Mouse (Mus musculus) heart, embryonic 14.5 days (tissue): ENCODE results near the gene Fzr1. TPM values are rescaled to one million over a fixed set of nuclear protein-coding genes. Genes with fewer than 3 reads are reported as not detected.

Experiments
- ATAC-seq: fragments of 200-750 bp; cut with Nextera tagmentation; 2 replicates; pipeline ENCODE4 v1.8.0; 2017; ENCODE audit warnings: low read depth, moderate TSS enrichment; ENCODE audit not compliant: insufficient number of reproducible peaks, insufficient read depth, low FRiP score
- H3K27ac ChIP-seq, 2 experiments: fragments of 200-500 bp in 1 of 2; fragments of 300-500 bp in 1 of 2; sonication (generic) in 1 of 2; replicated peaks in 1 of 2; 2 replicates each; pipeline ENCODE4 v1.5.1; 2012 to 2014; ENCODE audit warnings: low read depth in 2 of 2, low read length in 2 of 2, control low read depth in 1 of 2, mild to moderate bottlenecking in 1 of 2, mixed read lengths in 1 of 2; ENCODE audit not compliant: control insufficient read depth in 1 of 2, insufficient read depth in 1 of 2
- H3K27me3 ChIP-seq: fragments of 300-500 bp; sonication (generic); 2 replicates; pipeline ENCODE4 v1.6.1; 2014; ENCODE audit warnings: mild to moderate bottlenecking, low read length, control low read depth; ENCODE audit not compliant: control insufficient read depth, insufficient read depth
- H3K36me3 ChIP-seq: fragments of 300-500 bp; sonication (generic); 2 replicates; pipeline ENCODE4 v1.6.1; 2014; ENCODE audit warnings: mild to moderate bottlenecking, control low read depth, low read length, mixed read lengths; ENCODE audit not compliant: control insufficient read depth, insufficient read depth
- H3K4me1 ChIP-seq, 2 experiments: fragments of 200-500 bp in 1 of 2; fragments of 300-500 bp in 1 of 2; sonication (generic) in 1 of 2; 2 replicates each; pipeline ENCODE4 v1.6.1; 2012 to 2014; ENCODE audit warnings: low read length in 2 of 2, control low read depth in 1 of 2, mixed read lengths in 1 of 2; ENCODE audit not compliant: control insufficient read depth in 2 of 2, insufficient read depth in 2 of 2
- H3K4me2 ChIP-seq: fragments of 300-500 bp; sonication (generic); 2 replicates; pipeline ENCODE4 v1.6.1; 2014; ENCODE audit warnings: mild to moderate bottlenecking, low read length
- H3K4me3 ChIP-seq, 2 experiments: fragments of 200-500 bp in 1 of 2; fragments of 300-500 bp in 1 of 2; sonication (generic) in 1 of 2; 2 replicates each; pipeline ENCODE4 v1.5.1; 2012 to 2014; ENCODE audit warnings: low read length in 2 of 2, mild to moderate bottlenecking in 2 of 2, control low read depth in 1 of 2, low read depth in 1 of 2, moderate library complexity in 1 of 2; ENCODE audit not compliant: control insufficient read depth in 1 of 2, insufficient read depth in 1 of 2
- H3K9ac ChIP-seq: fragments of 300-500 bp; sonication (generic); 2 replicates; pipeline ENCODE4 v1.6.1; 2014; ENCODE audit warnings: mild to moderate bottlenecking, low read length
- H3K9me3 ChIP-seq: fragments of 300-500 bp; sonication (generic); 2 replicates; pipeline ENCODE4 v1.6.1; 2016; ENCODE audit warnings: low read length, control low read depth; ENCODE audit not compliant: control insufficient read depth
- WGBS: fragments of 180-500 bp; shearing (Covaris S2); extraction: QIAGEN DNeasy Blood & Tissue Kit; methylation state at CpG from one replicate; pipeline ENCODE4 v1.1.7; 2014; 5-methylcytosine and 5-hydroxymethylcytosine counted together
- polyA plus RNA-seq: library from polyadenylated mRNA; unstranded; fragments of >200 nt; fragmentation: Nextera tagmentation; extraction: Ambion mirVana; gene quantifications from 2 replicates; pipeline ENCODE4 v1.2.1, GENCODE M21; 2014

Fzr1 gene
- polyA plus RNA-seq, 1 experiment from 2014 or later = 64.6 TPM

- H3K9me3 ChIP-seq = no peaks in the 10 kb centered on the region
- no peak overlapping the region for H3K27ac ChIP-seq
- H3K27me3 ChIP-seq = no peaks in the 10 kb centered on the region
- no peak overlapping the region for H3K4me2 ChIP-seq
- H3K4me1 ChIP-seq = peaks cover 44 to 65% of the 10 kb centered on the region in 2 experiments
- H3K36me3 ChIP-seq = peaks cover 78% of the 10 kb centered on the region
- WGBS = 36% methylated on average over 9 of the region's 9 CpGs
- no peak overlapping the region for H3K4me3 ChIP-seq
- no peak overlapping the region for H3K9ac ChIP-seq
- no peak for ATAC-seq
Measured at GRCm38 (mm10) chr10:81404082-81404481, 25.8 kb upstream of the Fzr1 start.

DNA sequence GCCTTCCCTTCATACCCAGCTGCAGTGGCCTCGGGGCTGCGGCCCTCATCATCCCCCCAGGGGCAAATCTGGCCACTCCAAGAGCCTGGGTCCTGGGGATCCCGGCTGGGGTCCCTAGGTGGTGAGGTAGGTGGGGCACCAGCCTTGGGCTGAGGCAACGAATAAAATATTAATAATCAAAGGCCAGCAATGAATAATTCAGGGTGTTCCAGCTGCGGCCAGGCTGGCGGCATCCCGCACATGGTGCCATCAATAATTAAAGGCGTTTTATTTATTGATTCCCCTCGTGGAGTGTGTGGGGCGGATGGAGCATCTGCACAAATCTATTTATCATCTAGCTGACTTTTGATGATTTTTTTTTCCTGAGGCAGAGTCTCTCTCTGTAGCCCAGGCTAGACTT is 25.2 kb upstream of the Fzr1 start:
- 74% methylated on average over 10 of the region's 10 CpGs for WGBS
- ATAC-seq = no peak
- H3K9me3 ChIP-seq = no peaks in the 10 kb centered on the region
- H3K27me3 ChIP-seq = no peaks in the 10 kb centered on the region
- H3K27ac ChIP-seq = peak overlapping the region in 1 of 2 experiments; percentile 91; a peak in 2 of 4 replicates
- H3K4me2 ChIP-seq = no peak overlapping the region
- H3K9ac ChIP-seq = peak overlapping the region; percentile 59; the same call in 1 of the 2 replicates
- H3K4me3 ChIP-seq = no peak overlapping the region
- peaks cover 40 to 59% of the 10 kb centered on the region in 2 experiments for H3K4me1 ChIP-seq
- peaks cover 83% of the 10 kb centered on the region for H3K36me3 ChIP-seq

- 0 out of 2 replicates have a peak, but pooled peaks have one; percentile 9 for ATAC-seq
- H3K36me3 ChIP-seq = peaks cover 87% of the 10 kb centered on the region
- no peaks in the 10 kb centered on the region for H3K9me3 ChIP-seq
- H3K4me2 ChIP-seq = peak overlapping the region; percentile 49
- H3K9ac ChIP-seq = peak overlapping the region; percentile 59
- peak overlapping the region; percentile 90 to 91 for H3K27ac ChIP-seq
- peaks cover 28 to 47% of the 10 kb centered on the region in 2 experiments for H3K4me1 ChIP-seq
- no peak overlapping the region; a peak in 1 of 4 replicates for H3K4me3 ChIP-seq
- no peaks in the 10 kb centered on the region for H3K27me3 ChIP-seq
- WGBS = 10% methylated on average over 7 of the region's 7 CpGs
Measured at GRCm38 (mm10) chr10:81402227-81402765, 24.0 kb upstream of the Fzr1 start.

GRCm38 (mm10) chr10:81401521-81402226 is 23.4 kb upstream of the Fzr1 start:
- 8% methylated on average over 18 of the region's 18 CpGs for WGBS
- Histone ChIP-seq H3K4me1 (peaks cover 23 to 41% of the 10 kb centered on the region in 2 experiments), H3K27me3 (no peaks in the 10 kb centered on the region), H3K4me3 (no peak overlapping the region; a peak in 1 of 4 replicates), H3K9ac (peak overlapping the region; percentile 59), H3K9me3 (no peaks in the 10 kb centered on the region), H3K4me2 (peak overlapping the region; percentile 49), H3K36me3 (peaks cover 87% of the 10 kb centered on the region), H3K27ac (peak overlapping the region; percentile 90 to 91)
- peak; percentile 77 for ATAC-seq

- Histone ChIP-seq H3K27me3 (no peaks in the 10 kb centered on the region), H3K4me2 (peak overlapping the region; percentile 49; the same call in 1 of the 2 replicates), H3K9ac (no peak overlapping the region), H3K36me3 (peaks cover 84% of the 10 kb centered on the region), H3K4me3 (no peak overlapping the region), H3K4me1 (peaks cover 19 to 37% of the 10 kb centered on the region in 2 experiments), H3K9me3 (no peaks in the 10 kb centered on the region), H3K27ac (peak overlapping the region; percentile 65 to 91)
- no peak for ATAC-seq
- WGBS = 31% methylated on average over 10 of the region's 10 CpGs
Measured at GRCm38 (mm10) chr10:81401205-81401520, 22.8 kb upstream of the Fzr1 start.

DNA sequence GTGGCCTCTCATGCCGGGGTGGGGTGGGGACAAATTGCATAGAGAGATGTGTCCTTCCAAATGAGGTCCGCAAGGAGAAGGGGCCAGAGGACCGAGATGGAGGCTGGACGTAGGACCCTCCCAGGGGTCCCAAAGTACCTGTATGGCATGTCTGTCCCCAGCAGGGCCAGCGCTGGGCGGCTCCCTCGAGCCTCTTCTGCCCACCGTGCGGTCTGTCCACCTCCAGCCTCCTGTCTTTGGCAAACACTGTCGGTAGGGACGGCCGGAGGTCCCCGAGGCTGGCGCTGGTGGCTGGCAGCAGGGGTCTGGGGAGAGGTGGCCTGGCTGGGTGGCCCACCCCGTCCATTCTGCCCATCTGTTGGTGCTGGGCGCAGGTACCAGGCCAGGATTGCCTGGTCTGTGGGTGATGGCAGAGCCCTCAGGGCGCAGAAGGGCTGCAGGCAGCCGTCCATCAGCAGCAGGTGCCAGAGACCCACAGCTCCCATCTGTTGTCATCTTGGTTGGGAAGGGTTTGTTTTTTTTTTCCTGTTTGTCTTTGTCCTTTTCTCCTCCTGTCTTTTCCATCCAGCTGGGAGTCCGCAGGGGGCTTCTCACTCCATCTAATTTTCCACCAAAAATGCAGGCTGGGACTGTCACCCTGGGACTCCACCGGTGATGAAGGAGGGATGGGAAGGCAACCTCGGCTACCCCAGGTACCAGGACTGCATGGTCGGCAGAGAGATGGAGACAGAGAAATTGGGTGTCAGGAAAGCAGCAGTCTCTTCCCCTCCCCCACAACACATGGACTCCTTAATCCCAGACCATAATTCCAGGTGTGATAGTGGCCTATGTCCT is 22.3 kb upstream of the Fzr1 start:
- Histone ChIP-seq H3K27me3 (no peaks in the 10 kb centered on the region), H3K4me1 (peaks cover 19 to 32% of the 10 kb centered on the region in 2 experiments), H3K36me3 (peaks cover 78% of the 10 kb centered on the region), H3K4me2 (no peak overlapping the region), H3K9me3 (no peaks in the 10 kb centered on the region), H3K4me3 (no peak overlapping the region), H3K9ac (no peak overlapping the region), H3K27ac (no peak overlapping the region)
- 65% methylated on average over 22 of the region's 22 CpGs for WGBS
- ATAC-seq = no peak

DNA sequence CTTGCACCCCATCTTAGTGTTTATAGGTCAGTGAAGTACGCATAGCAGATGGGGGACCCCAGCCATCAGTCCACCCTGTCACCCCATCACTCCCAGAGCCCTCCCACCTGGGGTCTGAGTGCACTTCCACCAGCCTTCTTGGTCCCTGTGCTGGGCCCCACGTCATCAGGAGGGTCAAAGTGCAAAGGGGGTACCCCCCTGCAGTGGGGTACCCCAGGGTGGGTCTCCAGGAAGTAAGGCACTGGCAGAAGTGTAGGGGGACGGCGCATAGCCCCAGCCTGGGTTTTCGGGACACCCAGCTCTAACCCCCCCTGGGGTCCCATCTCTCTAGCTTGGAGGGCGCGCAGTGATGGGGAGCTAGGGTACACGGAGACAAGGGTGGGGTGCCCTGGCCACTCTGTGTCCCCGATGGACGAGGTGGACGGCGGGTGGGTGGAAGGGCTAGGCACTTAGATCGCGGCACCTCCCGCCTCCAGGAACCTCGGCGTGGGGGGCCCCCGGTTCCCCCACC is 21.5 kb upstream of the Fzr1 start:
- no peaks in the 10 kb centered on the region for H3K9me3 ChIP-seq
- peaks cover 19 to 32% of the 10 kb centered on the region in 2 experiments for H3K4me1 ChIP-seq
- no peak for ATAC-seq
- WGBS = 76% methylated on average over 18 of the region's 18 CpGs
- no peak overlapping the region for H3K4me3 ChIP-seq
- H3K4me2 ChIP-seq = no peak overlapping the region
- no peak overlapping the region for H3K27ac ChIP-seq
- no peaks in the 10 kb centered on the region for H3K27me3 ChIP-seq
- peaks cover 71% of the 10 kb centered on the region for H3K36me3 ChIP-seq
- no peak overlapping the region for H3K9ac ChIP-seq
